Mouse (Mus musculus) heart, embryonic 11.5 days (tissue): ENCODE measurements around the gene Pmel. TPM values are rescaled to one million over a fixed set of nuclear protein-coding genes. Genes with fewer than 3 reads are reported as not detected.

Source experiments
- ATAC-seq: fragments of 200-750 bp; cut with Nextera tagmentation; replicated peaks from 2 replicates; pipeline ENCODE4 v1.8.0; 2017; ENCODE audit warnings: moderate library complexity; ENCODE audit not compliant: insufficient number of reproducible peaks, low FRiP score, low TSS enrichment
- H3K27ac ChIP-seq: fragments of 300-500 bp; sonication (generic); 2 replicates; pipeline ENCODE4 v1.5.1; 2014; ENCODE audit warnings: mild to moderate bottlenecking, low read depth, low read length
- H3K27me3 ChIP-seq: fragments of 300-500 bp; sonication (generic); 2 replicates; pipeline ENCODE4 v1.6.1; 2014; ENCODE audit warnings: mild to moderate bottlenecking, low read length, mixed read lengths; ENCODE audit not compliant: control insufficient read depth, insufficient read depth
- H3K36me3 ChIP-seq: fragments of 300-500 bp; sonication (generic); 2 replicates; pipeline ENCODE4 v1.6.1; 2014; ENCODE audit warnings: mild to moderate bottlenecking, low read length, moderate library complexity, mixed read lengths; ENCODE audit not compliant: control insufficient read depth, insufficient read depth
- H3K4me1 ChIP-seq: fragments of 300-500 bp; sonication (generic); 2 replicates; pipeline ENCODE4 v1.6.1; 2014; ENCODE audit warnings: low read length; ENCODE audit not compliant: control insufficient read depth, insufficient read depth
- H3K4me2 ChIP-seq: fragments of 300-500 bp; sonication (generic); 2 replicates; pipeline ENCODE4 v1.6.1; 2014; ENCODE audit warnings: mild to moderate bottlenecking, moderate library complexity
- H3K4me3 ChIP-seq: fragments of 300-500 bp; sonication (generic); 2 replicates; pipeline ENCODE4 v1.5.1; 2014; ENCODE audit warnings: low read depth, low read length
- H3K9ac ChIP-seq: fragments of 300-500 bp; sonication (generic); 2 replicates; pipeline ENCODE4 v1.6.1; 2014; ENCODE audit warnings: mild to moderate bottlenecking, low read depth, low read length, moderate library complexity
- H3K9me3 ChIP-seq: fragments of 300-500 bp; sonication (generic); replicated peaks from 2 replicates; pipeline ENCODE4 v1.6.1; 2016; ENCODE audit warnings: low read length; ENCODE audit not compliant: control insufficient read depth
- WGBS: fragments of 180-500 bp; shearing (Covaris S2); extraction: QIAGEN DNeasy Blood & Tissue Kit; methylation state at CpG from one replicate; pipeline ENCODE4 v1.1.7; 2014; ENCODE audit not compliant: insufficient replicate concordance; 5-methylcytosine and 5-hydroxymethylcytosine counted together
- polyA plus RNA-seq: library from polyadenylated mRNA; unstranded; fragments of >200 nt; fragmentation: Nextera tagmentation; extraction: Ambion mirVana; gene quantifications from 2 replicates; pipeline ENCODE4 v1.2.1, GENCODE M21; 2014

Gene Pmel
- polyA plus RNA-seq, 1 experiment from 2014 or later = 1.5 TPM

GRCm38 (mm10) chr10:128743235-128743634, 39.2 kb downstream of the Pmel start:
- Histone ChIP-seq H3K9ac (peak overlapping the region; percentile 73), H3K36me3 (no peaks in the 10 kb centered on the region), H3K27ac (no peak overlapping the region), H3K27me3 (peaks cover 5% of the 10 kb centered on the region; the same call in 1 of the 2 replicates), H3K4me3 (peak overlapping the region; percentile 65), H3K4me2 (peak overlapping the region; percentile 90), H3K4me1 (peaks cover 14% of the 10 kb centered on the region), H3K9me3 (no peaks in the 10 kb centered on the region)
- 8% methylated on average over 7 of the region's 7 CpGs for WGBS
- ATAC-seq = no peak

DNA sequence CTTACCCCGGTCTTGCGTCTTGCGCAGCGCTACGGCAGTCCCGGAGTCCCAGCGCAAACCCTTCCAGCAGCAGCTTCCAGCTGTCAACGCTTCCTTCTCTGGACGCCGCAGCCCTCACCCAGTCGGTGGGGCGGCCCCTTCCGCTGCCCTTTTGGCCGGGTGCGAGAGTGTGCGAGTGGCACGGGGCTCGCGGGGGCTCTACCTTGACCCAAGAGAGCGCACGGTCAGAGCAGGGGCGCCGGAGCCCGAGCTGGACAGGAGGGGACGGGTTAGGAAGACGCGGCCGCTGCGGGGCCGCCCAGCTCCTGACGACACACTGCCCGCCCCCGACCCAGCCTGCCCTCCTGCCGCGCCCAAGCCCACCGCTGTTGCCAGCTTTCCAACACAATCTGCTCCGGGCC, 39.8 kb downstream of the Pmel start:
- peak; percentile 64 for ATAC-seq
- 0% methylated on average over 35 of the region's 37 CpGs for WGBS
- H3K36me3 ChIP-seq = no peaks in the 10 kb centered on the region
- H3K9ac ChIP-seq = peak overlapping the region; percentile 73
- H3K4me3 ChIP-seq = peak overlapping the region; percentile 65
- H3K4me1 ChIP-seq = peaks cover 14% of the 10 kb centered on the region
- H3K4me2 ChIP-seq = peak overlapping the region; percentile 90
- peaks cover 5% of the 10 kb centered on the region; the same call in 1 of the 2 replicates for H3K27me3 ChIP-seq
- H3K9me3 ChIP-seq = no peaks in the 10 kb centered on the region
- peak overlapping the region; percentile 57 for H3K27ac ChIP-seq

DNA sequence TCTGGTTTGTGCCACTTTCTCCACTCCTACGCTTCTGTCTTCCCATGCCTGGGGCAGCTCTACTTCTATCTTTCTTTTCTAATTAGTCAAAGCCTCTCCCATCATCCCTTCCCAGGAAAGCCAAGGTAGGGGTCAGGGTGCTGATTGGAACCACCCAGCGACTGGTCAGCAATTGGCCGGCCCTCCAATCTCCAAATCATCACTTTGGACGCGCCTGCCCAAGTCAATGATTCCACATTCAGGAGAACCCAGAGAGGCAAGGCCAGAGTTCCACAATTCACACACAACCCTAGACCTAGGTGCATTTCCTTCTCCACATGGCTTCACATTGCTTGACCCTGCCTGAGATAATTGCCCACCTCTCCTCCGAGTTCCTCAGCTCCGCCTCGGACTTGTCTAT, 40.2 kb downstream of the Pmel start:
- no peak for ATAC-seq
- H3K4me3 ChIP-seq = peak overlapping the region; percentile 65
- 11% methylated on average over 8 of the region's 8 CpGs for WGBS
- no peak overlapping the region; the same call in 1 of the 2 replicates for H3K27ac ChIP-seq
- peak overlapping the region; percentile 90 for H3K4me2 ChIP-seq
- H3K27me3 ChIP-seq = peaks cover 5% of the 10 kb centered on the region; the same call in 1 of the 2 replicates
- H3K9ac ChIP-seq = peak overlapping the region; percentile 73
- H3K36me3 ChIP-seq = no peaks in the 10 kb centered on the region
- H3K4me1 ChIP-seq = peaks cover 17% of the 10 kb centered on the region
- no peaks in the 10 kb centered on the region for H3K9me3 ChIP-seq

- ATAC-seq = no peak
- no peaks in the 10 kb centered on the region for H3K9me3 ChIP-seq
- H3K4me2 ChIP-seq = peak within 1 kb of the TSS; percentile 90
- peak within 1 kb of the TSS; percentile 73 for H3K9ac ChIP-seq
- peak within 1 kb of the TSS; percentile 57 for H3K27ac ChIP-seq
- no peaks in the 10 kb centered on the region for H3K36me3 ChIP-seq
- peaks cover 25% of the 10 kb centered on the region for H3K4me1 ChIP-seq
- peaks cover 5% of the 10 kb centered on the region; the same call in 1 of the 2 replicates for H3K27me3 ChIP-seq
- H3K4me3 ChIP-seq = peak within 1 kb of the TSS; percentile 65
- whole genome bisulfite sequencing = 17% methylated on average over 18 of the region's 18 CpGs
Observed at GRCm38 (mm10) chr10:128744680-128745601, 40.9 kb downstream of the Pmel start, which contains the start of gene Dgka. Dgka (minus strand) TSS chr10:128744855.

- Histone ChIP-seq H3K4me3 (no peak overlapping the region), H3K27me3 (peaks cover 5% of the 10 kb centered on the region; the same call in 1 of the 2 replicates), H3K4me1 (peaks cover 26% of the 10 kb centered on the region), H3K4me2 (no peak overlapping the region), H3K9me3 (no peaks in the 10 kb centered on the region), H3K27ac (no peak overlapping the region), H3K36me3 (no peaks in the 10 kb centered on the region), H3K9ac (no peak overlapping the region)
- 86% methylated on average over 10 of the region's 10 CpGs for WGBS
- no peak for ATAC-seq
Observed at GRCm38 (mm10) chr10:128745946-128746613, 42.1 kb downstream of the Pmel start.

DNA sequence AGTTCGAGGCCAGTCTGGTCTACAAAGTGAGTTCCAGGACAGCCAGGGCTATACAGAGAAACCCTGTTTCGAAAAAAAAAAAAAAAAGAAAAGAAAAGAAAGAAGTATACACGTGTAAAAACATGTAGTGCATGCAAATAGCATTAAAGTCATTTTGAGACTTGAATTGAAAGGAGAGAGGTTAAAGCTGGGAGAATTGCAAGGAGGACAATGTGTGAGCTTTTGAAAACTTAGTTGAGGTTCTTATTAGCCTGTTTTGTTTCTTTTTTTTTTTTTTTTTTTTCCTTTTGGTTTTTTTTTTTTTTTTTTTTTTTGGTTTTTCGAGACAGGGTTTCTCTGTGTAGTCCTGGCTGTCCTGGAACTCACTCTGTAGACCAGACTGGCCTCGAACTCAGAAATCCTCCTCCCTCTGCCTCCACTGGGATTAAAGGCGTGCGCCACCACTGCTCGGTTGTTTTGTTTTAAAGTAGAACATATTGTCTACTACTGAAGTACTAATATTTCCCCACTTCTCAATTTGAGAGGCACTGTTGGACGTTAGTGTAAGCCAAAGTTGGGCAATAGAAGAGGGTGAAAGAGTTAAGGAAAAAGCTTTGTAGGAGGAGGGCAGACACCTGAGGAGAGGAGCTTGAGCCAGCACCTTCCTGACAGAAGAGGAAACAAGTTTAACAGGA, 43.1 kb downstream of the Pmel start:
- H3K36me3 ChIP-seq = no peaks in the 10 kb centered on the region
- peak overlapping the region; percentile 70 for H3K4me2 ChIP-seq
- no peaks in the 10 kb centered on the region for H3K9me3 ChIP-seq
- peak overlapping the region; percentile 91 for H3K27ac ChIP-seq
- ATAC-seq = no peak
- H3K4me1 ChIP-seq = peaks cover 26% of the 10 kb centered on the region
- peak overlapping the region; percentile 83 for H3K9ac ChIP-seq
- WGBS = 39% methylated on average over 8 of the region's 9 CpGs
- peak overlapping the region; percentile 76 for H3K4me3 ChIP-seq
- peaks cover 5% of the 10 kb centered on the region; the same call in 1 of the 2 replicates for H3K27me3 ChIP-seq

GRCm38 (mm10) chr10:128747646-128748251, 43.8 kb downstream of the Pmel start, which contains the start of gene Pym1:
Pym1 (plus strand) TSS chr10:128747889.
- Histone ChIP-seq H3K9ac (peak within 1 kb of the TSS; percentile 83), H3K4me1 (peaks cover 22% of the 10 kb centered on the region)
- WGBS = under 1% methylated on average over 36 of the region's 36 CpGs

More at GRCm38 (mm10) chr10:128747646-128748251, 43.8 kb downstream of the Pmel start, which contains the start of gene Pym1:
- Histone ChIP-seq H3K27me3 (peaks cover under 1% of the 10 kb centered on the region; the same call in 1 of the 2 replicates), H3K27ac (peak within 1 kb of the TSS; percentile 91), H3K4me2 (peak within 1 kb of the TSS; percentile 70), H3K36me3 (no peaks in the 10 kb centered on the region), H3K9me3 (no peaks in the 10 kb centered on the region), H3K4me3 (peak within 1 kb of the TSS; percentile 76)
- peak; percentile 75 for ATAC-seq
